Mouse (Mus musculus) kidney, adult 2 months (tissue): ENCODE measurements around the gene Hoxc5.

Experiments used
- CTCF ChIP-seq: fragments of 200-500 bp; conservative IDR thresholded peaks from 2 replicates; pipeline ENCODE4 v1.5.1; 2011; ENCODE audit warnings: low read depth, mild to moderate bottlenecking, control low read depth, low read length, moderate library complexity, mixed read lengths; ENCODE audit not compliant: insufficient read depth, insufficient read length
- POLR2A ChIP-seq: fragments of 200-500 bp; IDR thresholded peaks from one replicate; pipeline ENCODE4 v1.6.1; 2011; ENCODE audit warnings: low read depth, low read length, control low read depth

DNA sequence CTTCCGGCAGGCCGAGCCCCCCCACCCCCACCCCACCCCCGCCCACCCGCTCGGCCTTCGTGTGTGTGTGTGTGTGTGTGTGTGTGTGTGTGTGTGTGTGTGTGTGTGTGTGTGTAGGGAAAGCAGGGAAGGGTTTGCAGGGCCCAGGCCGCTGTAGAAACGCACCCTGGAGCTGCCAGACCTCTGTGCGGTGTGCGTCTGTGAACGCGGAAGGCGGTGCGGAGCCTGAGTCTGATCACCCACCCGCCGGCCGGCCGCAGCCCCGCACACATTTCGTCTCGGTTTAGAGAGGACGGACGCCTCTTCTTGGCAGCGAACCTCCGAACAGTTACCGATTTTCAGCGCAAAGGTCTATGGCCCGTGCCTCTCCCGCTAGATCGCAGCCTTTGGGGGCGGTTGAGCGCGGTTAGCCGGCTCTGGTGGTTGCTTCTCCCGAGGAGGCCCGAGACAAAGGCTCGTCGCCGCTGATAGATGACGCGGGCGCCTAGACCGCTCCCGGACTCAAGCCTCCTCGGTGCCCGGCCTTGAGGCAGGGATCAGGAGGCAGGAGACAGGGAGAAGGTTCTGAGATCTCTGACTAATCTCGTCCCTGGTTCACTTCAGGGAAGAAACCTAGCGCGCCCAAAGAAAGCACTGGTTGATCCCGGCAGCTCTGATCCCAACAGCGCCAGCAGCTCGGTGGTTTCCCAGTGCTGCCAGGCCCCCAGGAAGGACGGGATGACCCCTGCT is 24.3 kb upstream of the Hoxc5 start:
- TF ChIP-seq CTCF: no peak
- TF ChIP-seq POLR2A: no peak
